Mouse (Mus musculus) forebrain, embryonic 11.5 days (tissue): ENCODE measurements around the gene Papss1. TPM values are rescaled to one million over a fixed set of nuclear protein-coding genes. Genes with fewer than 3 reads are reported as not detected.

Experiments
- ATAC-seq: fragments of 200-750 bp; cut with Nextera tagmentation; replicated peaks from 2 replicates; pipeline ENCODE4 v1.8.0; 2017; ENCODE audit warnings: moderate TSS enrichment; ENCODE audit not compliant: low FRiP score
- DNase-seq: peaks from one replicate; pipeline ENCODE4 v3.0.0-alpha.2; 2017; ENCODE audit warnings: low spot score
- H3K27ac ChIP-seq: fragments of 300-500 bp; sonication (generic); 2 replicates; pipeline ENCODE4 v1.5.1; 2014; ENCODE audit warnings: low read depth, low read length
- H3K27me3 ChIP-seq: fragments of 300-500 bp; sonication (generic); 2 replicates; pipeline ENCODE4 v1.6.1; 2014; ENCODE audit warnings: mild to moderate bottlenecking, low read length, mixed read lengths; ENCODE audit not compliant: control insufficient read depth, insufficient read depth
- H3K36me3 ChIP-seq: fragments of 300-500 bp; sonication (generic); 2 replicates; pipeline ENCODE4 v1.6.1; 2014; ENCODE audit warnings: mild to moderate bottlenecking, low read length, moderate library complexity, mixed read lengths; ENCODE audit not compliant: control insufficient read depth, insufficient read depth
- H3K4me1 ChIP-seq: fragments of 300-500 bp; sonication (generic); replicated peaks from 2 replicates; pipeline ENCODE4 v1.6.1; 2014; ENCODE audit warnings: low read length, mixed read lengths; ENCODE audit not compliant: control insufficient read depth, insufficient read depth
- H3K4me2 ChIP-seq: fragments of 300-500 bp; sonication (generic); 2 replicates; pipeline ENCODE4 v1.6.1; 2014; ENCODE audit warnings: low read depth, mild to moderate bottlenecking, low read length, moderate library complexity, mixed read lengths; ENCODE audit not compliant: severe bottlenecking
- H3K4me3 ChIP-seq: fragments of 300-500 bp; sonication (generic); 2 replicates; pipeline ENCODE4 v1.5.1; 2014; ENCODE audit warnings: low read depth, low read length
- H3K9ac ChIP-seq: fragments of 300-500 bp; sonication (generic); 2 replicates; pipeline ENCODE4 v1.6.1; 2014; ENCODE audit warnings: low read length
- H3K9me3 ChIP-seq: fragments of 300-500 bp; sonication (generic); 2 replicates; pipeline ENCODE4 v1.6.1; 2016; ENCODE audit warnings: low read length, mixed read lengths; ENCODE audit not compliant: control insufficient read depth
- WGBS: fragments of 180-500 bp; shearing (Covaris S2); extraction: QIAGEN DNeasy Blood & Tissue Kit; methylation state at CpG from one replicate; pipeline ENCODE4 v1.1.7; 2014; 5-methylcytosine and 5-hydroxymethylcytosine counted together
- polyA plus RNA-seq: library from polyadenylated mRNA; unstranded; fragments of >200 nt; fragmentation: Nextera tagmentation; extraction: Ambion mirVana; gene quantifications from 2 replicates; pipeline ENCODE4 v1.2.1, GENCODE M21; 2014

Papss1 gene
- polyA plus RNA-seq, 1 experiment from 2014 or later: 76.2 TPM

DNA sequence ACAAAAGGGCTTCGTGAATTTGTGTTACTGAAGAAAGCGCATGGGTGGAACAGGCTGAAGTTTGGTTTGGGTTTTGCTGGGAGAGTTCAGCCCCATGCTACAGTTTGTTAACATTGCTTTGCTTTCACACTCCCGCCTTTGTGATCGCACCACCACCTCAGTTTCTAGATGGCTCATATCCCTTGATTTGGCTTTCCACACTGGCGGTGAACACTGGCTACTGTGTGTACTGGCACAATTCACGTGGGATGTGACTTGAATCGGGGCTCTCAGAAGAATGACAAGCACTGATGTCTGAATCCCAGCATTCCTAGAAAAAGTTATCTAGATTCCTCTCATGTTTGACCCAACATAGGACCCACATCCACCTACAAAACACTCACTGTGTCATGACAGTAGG is 126.0 kb downstream of the Papss1 start:
- no peaks in the 10 kb centered on the region for H3K36me3 ChIP-seq
- H3K4me3 ChIP-seq: no peak overlapping the region
- WGBS: 88% methylated on average over 7 of the region's 7 CpGs
- no peak overlapping the region for H3K4me2 ChIP-seq
- no peaks in the 10 kb centered on the region for H3K9me3 ChIP-seq
- ATAC-seq: no peak
- H3K27me3 ChIP-seq: no peaks in the 10 kb centered on the region
- H3K27ac ChIP-seq: no peak overlapping the region
- H3K9ac ChIP-seq: no peak overlapping the region
- DNase-seq: no peak
- H3K4me1 ChIP-seq: no peaks in the 10 kb centered on the region

DNA sequence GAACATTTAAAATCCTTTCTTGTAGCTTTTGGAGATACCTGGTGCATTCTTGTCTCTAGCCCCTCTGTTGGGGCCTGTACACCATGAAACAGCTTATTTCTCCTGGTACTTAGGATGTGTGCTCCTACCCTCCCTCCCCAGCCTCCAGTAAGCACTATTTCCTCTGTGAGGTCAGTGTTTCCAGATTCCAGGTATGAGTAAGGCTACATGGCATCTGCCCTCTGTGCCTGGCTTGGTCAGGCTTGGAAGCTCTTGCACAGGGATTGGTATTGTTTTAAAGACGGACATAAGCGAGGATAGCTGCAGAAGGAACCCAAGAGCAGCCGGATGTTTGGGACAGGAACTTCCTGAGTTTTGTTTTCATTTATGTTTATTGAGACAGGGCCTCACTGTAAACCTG is 126.6 kb downstream of the Papss1 start:
- 84% methylated on average over 3 of the region's 3 CpGs for WGBS
- H3K4me2 ChIP-seq: no peak overlapping the region
- no peaks in the 10 kb centered on the region for H3K36me3 ChIP-seq
- DNase-seq: no peak
- H3K27ac ChIP-seq: no peak overlapping the region
- H3K9me3 ChIP-seq: no peaks in the 10 kb centered on the region
- H3K4me3 ChIP-seq: no peak overlapping the region
- no peaks in the 10 kb centered on the region for H3K27me3 ChIP-seq
- no peak overlapping the region for H3K9ac ChIP-seq
- no peak for ATAC-seq
- no peaks in the 10 kb centered on the region for H3K4me1 ChIP-seq

Other genes with a start within 250 kb of the Papss1 start
- 0.83 and 1.2 TPM in 2 replicates for gene Sgms2, start 73.4 kb upstream of the Papss1 start, polyA plus RNA-seq